Mouse (Mus musculus): ENCODE measurements around the gene Nppa.

- no peak for TF ChIP-seq CTCF (IDR thresholded peaks at IDR 0.05; ENCODE audit: control insufficient read depth, insufficient read depth, insufficient replicate concordance, low read depth, low read length)
- no peak for TF ChIP-seq POLR2A (IDR thresholded peaks at IDR 0.05; ENCODE audit: control insufficient read depth, low read depth, low read length)
Measured at GRCm38 (mm10) chr4:147963623-147964022, 36.9 kb upstream of the Nppa start.
